Mouse (Mus musculus) G1E-ER4 (cell line): ENCODE results near the gene Syt7. TPM values are rescaled to one million over a fixed set of nuclear protein-coding genes. Genes with fewer than 3 reads are reported as not detected.

Source experiments
- GATA1 ChIP-seq: IDR thresholded peaks from one replicate; pipeline ENCODE4 v1.8.0; 2012; ENCODE audit warnings: low read length, inconsistent platforms
- polyA plus RNA-seq: library from polyadenylated mRNA; stranded (reverse); fragments of >175 nt; gene quantifications from 2 replicates; pipeline ENCODE4 v1.2.3, GENCODE M21; 2012

Syt7 gene
- polyA plus RNA-seq = not detected in 2 replicates

DNA sequence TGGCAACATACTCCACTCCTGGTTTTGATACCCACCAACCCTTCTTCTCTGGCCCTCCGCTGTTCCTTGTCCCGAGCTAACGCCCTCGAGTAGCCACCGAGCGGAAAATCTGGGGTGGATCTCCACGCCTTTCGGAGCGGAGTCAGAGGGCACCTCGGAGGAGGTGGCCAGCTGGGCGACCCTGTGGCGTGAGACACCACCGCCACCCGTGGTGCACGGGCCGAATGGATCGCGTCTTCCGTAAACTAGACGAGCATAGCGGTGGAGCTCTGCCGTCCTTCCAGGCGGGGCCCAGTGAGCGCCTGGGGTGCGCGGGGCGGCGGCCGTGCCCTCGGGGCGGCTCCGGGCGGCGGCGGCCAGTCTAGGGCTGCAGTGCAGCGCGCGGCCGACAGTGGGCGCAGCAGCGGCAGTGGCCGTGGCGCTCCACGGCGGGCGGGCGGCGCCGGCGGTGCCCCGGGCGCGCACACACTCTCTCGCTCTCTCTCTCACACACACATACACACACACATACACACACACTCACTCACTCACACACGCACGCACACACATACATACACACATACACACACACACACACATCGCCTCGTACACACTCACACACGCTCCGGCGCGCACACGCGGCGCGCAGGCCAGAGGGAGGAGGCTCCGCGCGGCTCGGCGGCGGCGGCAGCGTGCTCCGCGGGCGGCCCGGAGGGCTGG is at the start of gene Syt7:
Gene Syt7, plus strand, starts transcription at position 476 of the 699 bp plus-strand sequence.
- TF ChIP-seq GATA1 = no peak

DNA sequence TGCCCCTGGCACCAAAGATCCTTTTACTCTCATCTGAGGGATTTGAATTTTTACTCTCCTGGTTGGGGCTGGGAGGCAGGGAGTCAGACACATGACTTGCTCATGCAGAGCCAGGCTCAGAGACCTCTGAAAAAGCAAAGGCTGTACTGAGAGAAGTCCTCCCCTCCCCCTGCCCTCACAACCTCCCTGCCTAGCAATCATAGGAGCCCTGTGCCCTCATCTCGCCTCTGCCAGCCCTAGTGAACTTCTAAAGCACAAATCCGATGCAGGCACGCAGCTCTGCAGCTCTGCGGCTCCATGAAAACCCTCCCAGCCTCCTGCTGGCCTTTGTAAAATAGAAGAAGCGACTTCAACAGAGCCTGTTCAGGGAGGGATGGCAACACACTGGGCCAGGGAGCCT is 49.6 kb upstream of the Syt7 start:
- TF ChIP-seq GATA1 = no peak

GRCm38 (mm10) chr19:10340661-10341060 is 48.2 kb upstream of the Syt7 start:
- TF ChIP-seq GATA1 = no peak

GRCm38 (mm10) chr19:10341152-10341551 is 47.7 kb upstream of the Syt7 start:
- TF ChIP-seq GATA1 = no peak

- no peak for TF ChIP-seq GATA1
These were observed 47.0 kb upstream of the Syt7 start for GRCm38 (mm10) chr19:10341817-10342439.

- no peak for TF ChIP-seq GATA1
These were observed 45.0 kb upstream of the Syt7 start for GRCm38 (mm10) chr19:10343866-10344265.

- no peak for TF ChIP-seq GATA1
These were observed 43.2 kb upstream of the Syt7 start for GRCm38 (mm10) chr19:10345696-10346095.

DNA sequence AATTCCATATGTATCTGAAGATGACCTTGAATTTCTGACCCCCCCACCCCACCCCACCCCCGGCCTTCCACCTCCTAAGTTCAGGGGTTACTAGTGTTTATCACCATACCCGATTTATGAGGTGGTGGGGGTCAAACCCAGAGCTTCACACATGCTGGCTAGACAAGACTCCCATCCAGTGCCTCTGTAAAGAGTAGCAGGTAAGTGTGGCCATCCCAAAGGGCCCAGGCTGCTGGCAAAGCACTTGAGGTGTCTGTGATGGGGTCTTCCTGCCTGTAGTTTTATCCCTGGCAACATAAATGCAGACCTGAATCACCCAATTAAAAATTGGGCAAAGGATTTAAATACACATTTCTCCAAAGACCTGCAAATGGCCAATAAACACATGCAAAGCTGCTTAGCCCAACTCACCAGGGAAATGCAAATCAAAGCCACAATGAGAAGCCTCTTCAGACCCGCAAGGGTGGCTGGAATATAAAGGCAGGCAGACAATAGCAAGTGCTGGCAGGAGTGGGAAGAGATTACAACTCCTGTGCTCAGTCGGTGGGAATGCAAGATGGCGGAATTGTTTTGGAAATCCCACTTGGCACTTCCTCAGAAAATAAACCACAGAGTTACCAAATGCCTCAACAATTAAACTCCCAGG is 41.1 kb upstream of the Syt7 start:
- no peak for TF ChIP-seq GATA1

- no peak for TF ChIP-seq GATA1
These were observed 36.7 kb upstream of the Syt7 start for GRCm38 (mm10) chr19:10352218-10352617.

GRCm38 (mm10) chr19:10354830-10355229 is 34.1 kb upstream of the Syt7 start:
- no peak for TF ChIP-seq GATA1

DNA sequence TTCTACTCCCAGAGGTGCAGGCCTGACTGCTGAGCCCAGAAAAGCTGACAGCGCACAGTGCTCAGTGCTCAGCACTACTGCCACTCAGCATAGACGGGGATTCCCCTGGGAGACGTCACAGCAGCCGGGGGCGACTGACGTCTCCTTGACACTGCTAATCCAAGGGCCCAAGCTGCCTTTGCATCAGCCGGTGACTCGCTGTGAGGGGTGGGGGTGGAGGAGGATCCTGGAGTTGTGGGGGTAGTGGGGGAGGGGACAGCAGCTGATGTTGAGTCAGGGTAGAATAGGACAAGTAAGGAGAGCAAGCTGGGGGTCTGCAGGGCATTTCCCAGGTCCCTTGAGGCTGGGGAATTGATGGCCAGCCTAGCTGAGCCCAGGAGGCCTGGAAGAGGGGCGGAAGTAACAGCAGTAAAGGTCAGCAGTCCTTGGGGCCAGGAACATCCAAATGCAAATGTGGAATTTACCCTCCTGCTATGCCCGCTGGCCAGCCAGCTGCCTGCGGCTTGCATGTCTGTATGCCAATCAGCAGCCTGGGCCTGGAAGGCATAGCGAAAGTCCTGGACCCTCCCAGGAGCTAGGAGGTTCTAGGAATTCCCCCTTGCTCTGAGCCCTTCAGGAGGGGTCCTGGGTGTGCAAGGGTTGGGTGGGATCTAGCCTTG is 31.9 kb upstream of the Syt7 start:
- TF ChIP-seq GATA1 = no peak

GRCm38 (mm10) chr19:10359105-10359946 is 29.6 kb upstream of the Syt7 start:
- TF ChIP-seq GATA1 = no peak

GRCm38 (mm10) chr19:10362473-10363129 is 26.3 kb upstream of the Syt7 start:
- no peak for TF ChIP-seq GATA1

GRCm38 (mm10) chr19:10363869-10364268 is 25.0 kb upstream of the Syt7 start:
- no peak for TF ChIP-seq GATA1
